Mouse (Mus musculus) brain, embryonic 14.5 days (tissue): ENCODE measurements around the gene Sars2. TPM values are rescaled to one million over a fixed set of nuclear protein-coding genes. Genes with fewer than 3 reads are reported as not detected.
"Not testable (repeated sequence)": the region's sequence is repeated elsewhere in the genome, so short reads cannot be mapped to it uniquely, and the experiment has no call there.

ENCODE experiments used
- DNase-seq: peaks from one replicate; pipeline ENCODE4 v3.0.0-alpha.2; 2011; ENCODE audit warnings: low read depth
- CTCF ChIP-seq: fragments of 200-500 bp; IDR thresholded peaks from 2 replicates; pipeline ENCODE4 v1.5.1; 2012; ENCODE audit warnings: inconsistent platforms, mild to moderate bottlenecking, moderate library complexity, borderline replicate concordance; ENCODE audit not compliant: insufficient read depth, insufficient read length; ENCODE audit errors: extremely low read depth
- POLR2A ChIP-seq: fragments of 200-500 bp; IDR thresholded peaks from 2 replicates; pipeline ENCODE4 v1.6.1; 2012; ENCODE audit warnings: mild to moderate bottlenecking, inconsistent platforms, borderline replicate concordance; ENCODE audit not compliant: poor library complexity, insufficient read depth, insufficient read length, severe bottlenecking; ENCODE audit errors: extremely low read depth
- polyA plus RNA-seq: library from polyadenylated mRNA; depleted of rRNA; stranded (reverse); fragments of >200 nt; gene quantifications from 2 replicates; pipeline ENCODE4 v1.2.3, GENCODE M21; 2012; rRNA removed

The Sars2 gene
- 22.5 and 27.4 TPM in 2 replicates for polyA plus RNA-seq

DNA sequence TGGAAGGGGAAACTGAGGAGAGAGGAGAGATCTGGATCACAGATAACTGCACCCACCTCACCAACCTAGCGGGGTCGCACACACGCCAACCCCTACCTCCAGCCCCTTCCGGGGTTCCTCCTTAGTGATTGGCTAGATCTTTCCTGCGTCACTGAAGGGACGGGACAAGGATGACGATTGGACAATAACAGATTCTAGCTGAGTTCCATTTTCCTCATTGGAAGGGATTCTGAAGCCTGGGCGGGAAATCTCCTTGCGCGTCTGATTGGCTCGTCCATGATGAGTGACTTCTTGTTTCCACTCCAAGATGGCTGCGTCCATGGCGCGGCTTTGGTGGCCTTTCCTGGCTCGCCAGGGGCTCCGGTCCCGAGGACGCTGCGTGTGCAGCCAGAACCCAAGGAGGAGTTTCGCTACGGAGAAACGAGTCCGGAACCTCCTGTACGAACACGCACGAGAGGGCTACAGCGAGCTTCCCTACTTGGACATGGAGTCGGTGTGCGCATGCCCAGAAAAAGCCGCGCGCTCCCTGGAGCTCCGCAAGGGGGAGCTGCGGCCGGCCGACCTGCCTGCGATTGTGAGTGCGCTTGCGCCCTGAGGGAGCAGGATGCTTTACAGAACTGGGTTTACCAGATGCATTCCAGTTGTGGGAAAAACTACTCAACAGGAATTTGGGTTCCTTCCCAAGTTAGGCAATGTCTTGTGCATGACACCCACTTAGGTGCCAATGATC is at the start of gene Sars2, which contains the start of gene Mrps12:
Gene Sars2 (plus strand): TSS at position 284 of the 730 bp plus-strand sequence.
Gene Mrps12 (minus strand): TSS at position 112 of the 730 bp plus-strand sequence.
- DNase-seq, result peak; percentile 99
- TF ChIP-seq CTCF (peak; percentile 90), POLR2A (peak; percentile 72; the same call in 1 of the 2 replicates)

DNA sequence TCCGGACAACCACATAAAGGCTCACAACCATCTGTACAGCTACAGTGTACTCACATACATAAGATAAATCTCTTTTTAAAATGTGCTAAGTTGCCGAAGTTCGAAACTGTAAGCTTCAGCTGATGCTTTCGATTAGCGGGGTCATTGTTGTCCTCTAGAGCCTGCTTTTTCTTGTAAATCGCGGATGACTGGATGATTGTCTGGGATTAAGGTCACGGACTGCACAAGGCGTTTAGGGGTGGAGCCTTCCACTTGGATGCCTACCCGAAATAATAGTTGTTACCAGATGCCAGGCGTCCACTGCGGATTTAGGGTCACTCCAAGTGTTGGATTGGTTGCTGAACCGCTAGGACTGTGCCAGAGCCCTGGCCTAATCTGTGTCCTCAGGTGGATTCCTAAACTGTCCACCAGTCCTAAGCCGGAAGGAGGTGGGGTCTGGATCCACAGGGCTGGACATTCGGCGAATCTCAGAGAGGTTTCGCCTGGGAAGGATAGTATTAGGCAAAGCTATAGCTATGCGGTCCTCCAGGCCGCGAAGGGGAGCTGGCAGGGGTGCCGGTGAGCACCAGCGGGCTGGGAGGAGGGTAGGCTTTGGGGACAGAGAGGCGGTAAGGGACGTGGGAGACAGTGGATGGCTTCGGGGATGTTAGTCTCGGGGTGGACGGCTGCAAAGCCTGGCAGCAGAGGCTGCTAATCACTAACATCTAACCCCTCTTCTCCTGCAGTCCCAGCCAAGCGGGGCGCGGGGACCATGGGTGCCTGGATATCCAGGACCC is 49.1 kb upstream of the Sars2 start, which contains the start of gene Fbxo27:
Gene Fbxo27 (plus strand): TSS at position 305 of the 776 bp plus-strand sequence.
- TF ChIP-seq POLR2A (no peak), CTCF (no peak)
- peak; percentile 33 for DNase-seq

DNA sequence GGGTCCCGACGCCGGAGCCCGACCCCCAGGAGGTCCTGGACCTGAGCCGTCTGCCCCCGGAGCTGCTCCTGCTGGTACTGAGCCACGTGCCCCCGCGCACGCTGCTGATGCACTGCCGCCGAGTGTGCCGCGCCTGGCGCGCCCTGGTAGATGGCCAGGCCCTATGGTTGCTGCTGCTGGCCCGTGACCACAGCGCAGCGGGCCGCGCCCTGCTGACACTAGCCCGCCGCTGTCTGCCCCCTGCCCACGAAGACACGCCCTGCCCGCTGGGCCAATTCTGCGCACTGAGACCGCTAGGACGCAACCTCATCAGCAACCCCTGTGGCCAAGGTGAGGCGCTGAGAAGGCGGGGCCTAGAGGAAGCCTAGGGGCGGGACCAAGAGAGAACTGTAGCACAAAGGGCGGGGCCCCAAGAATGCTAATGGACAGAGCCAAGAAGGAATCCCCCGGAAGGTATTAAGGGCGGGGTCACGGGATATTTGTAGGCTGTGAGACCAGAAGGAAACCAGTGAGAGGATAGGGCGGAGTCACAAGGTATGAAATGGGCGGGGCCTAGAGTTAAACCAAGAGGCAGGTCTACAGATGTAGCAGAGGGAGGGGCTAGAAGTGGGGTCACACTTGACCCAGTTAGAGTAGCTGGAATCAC is 48.3 kb upstream of the Sars2 start:
- TF ChIP-seq CTCF (no peak), POLR2A (no peak)
- DNase-seq, result peak; percentile 79

DNA sequence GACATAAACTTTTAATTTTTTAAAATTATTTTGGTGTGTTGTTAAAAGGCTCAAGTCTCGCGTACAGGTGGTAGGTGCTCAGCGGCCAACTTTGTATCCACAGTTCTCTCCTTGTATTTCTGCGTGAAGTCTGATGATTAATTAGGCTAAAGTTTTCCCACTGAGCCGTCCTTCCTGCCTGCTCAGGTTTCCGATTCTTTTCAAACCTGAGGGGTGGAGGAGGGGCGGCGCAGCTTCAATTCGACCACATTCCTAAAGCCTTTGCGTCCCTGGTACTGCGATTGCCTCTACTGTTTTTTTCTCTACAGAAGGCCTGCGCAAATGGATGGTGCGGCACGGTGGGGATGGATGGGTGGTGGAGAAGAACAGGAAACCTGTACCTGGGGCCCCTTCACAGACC is 47.4 kb upstream of the Sars2 start:
- peak; percentile 14 for DNase-seq
- TF ChIP-seq POLR2A (no peak), CTCF (no peak)

- TF ChIP-seq CTCF, result no peak
- no peak for TF ChIP-seq POLR2A
- DNase-seq, result no peak
Measured at GRCm38 (mm10) chr7:28694966-28695511, 46.8 kb upstream of the Sars2 start.

DNA sequence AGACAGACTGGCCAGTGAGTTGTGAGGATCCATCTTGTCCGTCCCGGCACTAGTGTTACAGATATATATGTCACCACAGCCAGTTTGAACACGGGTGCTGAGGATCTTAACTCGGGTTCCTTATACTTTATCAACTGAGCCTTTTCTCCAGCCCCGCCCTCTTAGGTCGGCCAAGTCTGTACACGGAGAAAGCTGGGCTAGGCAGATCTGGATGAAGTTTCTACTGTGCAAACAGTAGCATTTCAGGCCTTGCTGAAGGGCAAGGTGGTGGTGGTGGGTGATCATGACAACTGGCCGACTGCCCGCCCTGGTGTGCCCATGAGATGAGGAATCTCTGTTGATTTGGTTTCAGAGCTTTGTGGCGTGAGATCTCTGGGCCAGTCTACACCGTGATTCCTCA is 44.5 kb upstream of the Sars2 start:
- DNase-seq, result no peak
- no peak for TF ChIP-seq CTCF
- no peak for TF ChIP-seq POLR2A

DNA sequence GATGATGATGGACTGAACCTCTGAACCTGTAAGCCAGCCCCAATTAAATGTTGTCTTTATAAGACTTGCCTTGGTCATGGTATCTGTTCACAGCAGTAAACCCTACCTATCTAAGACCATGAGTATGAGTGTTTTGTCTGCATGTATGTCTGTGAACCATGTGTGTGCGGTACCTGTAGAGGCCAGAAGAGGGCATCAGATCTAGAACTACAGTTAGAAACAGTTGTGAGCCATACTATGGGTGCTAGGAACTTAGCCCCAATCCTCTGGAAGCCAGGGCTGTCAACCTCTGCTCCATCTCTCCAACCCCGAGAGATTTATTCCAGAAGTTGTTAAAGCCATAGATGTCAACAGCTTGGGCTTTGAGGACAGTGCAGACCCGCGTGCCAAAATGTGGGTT is 41.5 kb upstream of the Sars2 start:
- TF ChIP-seq CTCF (no peak), POLR2A (no peak)
- no peak for DNase-seq

GRCm38 (mm10) chr7:28701306-28701705 is 40.5 kb upstream of the Sars2 start:
- not testable (repeated sequence) for DNase-seq

GRCm38 (mm10) chr7:28702601-28703143 is 39.1 kb upstream of the Sars2 start:
- DNase-seq, result no peak
- TF ChIP-seq POLR2A (no peak), CTCF (no peak)

DNA sequence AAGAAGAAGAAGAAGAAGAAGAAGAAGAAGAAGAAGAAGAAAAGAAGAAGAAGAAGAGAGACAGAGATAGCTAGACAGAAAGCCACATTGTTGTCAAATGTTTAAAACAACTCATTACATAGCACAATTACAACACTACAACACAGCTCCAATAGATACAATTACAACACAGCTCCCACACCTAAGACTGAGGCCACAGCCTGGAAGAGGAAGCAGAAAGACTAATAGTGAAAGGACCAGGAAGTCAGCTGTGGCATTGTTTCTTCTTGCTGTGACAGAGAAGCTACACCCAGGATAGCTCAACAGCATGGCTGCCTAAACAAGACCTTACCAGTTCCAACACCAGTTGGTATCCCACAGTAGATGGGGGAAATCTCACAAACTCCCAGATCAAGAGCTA is 32.3 kb upstream of the Sars2 start:
- DNase-seq, result no peak
- TF ChIP-seq POLR2A (no peak), CTCF (no peak)

DNA sequence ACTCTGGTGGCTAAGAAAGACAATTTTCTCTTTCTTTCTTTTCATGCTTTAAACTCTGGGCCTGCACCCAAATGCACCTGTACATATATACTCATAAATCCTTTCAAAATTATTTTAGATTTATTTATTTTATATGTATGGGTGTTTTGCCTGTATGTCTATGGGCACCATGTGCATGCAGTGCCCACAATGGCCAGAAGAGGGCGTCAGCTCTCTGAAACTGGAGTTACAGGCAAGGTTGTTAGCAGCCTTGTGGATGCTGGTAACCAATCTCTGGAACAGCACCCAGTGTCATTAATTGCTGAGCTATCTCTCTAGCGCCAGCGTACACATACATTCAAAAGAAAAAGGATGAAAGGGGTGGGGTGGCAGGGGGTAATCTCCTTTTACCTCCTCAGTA is 30.8 kb upstream of the Sars2 start:
- TF ChIP-seq CTCF (0 out of 2 replicates have a peak, but pooled peaks have one; percentile 12), POLR2A (no peak)
- no peak for DNase-seq
